Mouse (Mus musculus) embryonic facial prominence, embryonic 11.5 days (tissue): ENCODE data around the gene Ifi27. TPM values are rescaled to one million over a fixed set of nuclear protein-coding genes. Genes with fewer than 3 reads are reported as not detected.

Source experiments
- ATAC-seq: fragments of 200-750 bp; cut with Nextera tagmentation; replicated peaks from 2 replicates; pipeline ENCODE4 v1.8.0; 2017; ENCODE audit warnings: low read depth; ENCODE audit not compliant: insufficient number of reproducible peaks, low FRiP score, low TSS enrichment
- DNase-seq: peaks from one replicate; pipeline ENCODE4 v3.0.0-alpha.2; 2015; ENCODE audit warnings: low spot score
- H3K27ac ChIP-seq: fragments of 300-500 bp; sonication (generic); replicated peaks from 2 replicates; pipeline ENCODE4 v1.5.1; 2014; ENCODE audit warnings: mild to moderate bottlenecking, low read depth, low read length, control low read depth
- H3K27me3 ChIP-seq: fragments of 300-500 bp; sonication (generic); 2 replicates; pipeline ENCODE4 v1.6.1; 2014; ENCODE audit warnings: mild to moderate bottlenecking, low read length, moderate library complexity, mixed read lengths; ENCODE audit not compliant: control insufficient read depth, insufficient read depth
- H3K36me3 ChIP-seq: fragments of 300-500 bp; sonication (generic); replicated peaks from 2 replicates; pipeline ENCODE4 v1.6.1; 2014; ENCODE audit warnings: low read depth, mild to moderate bottlenecking, low read length, moderate library complexity, mixed read lengths; ENCODE audit not compliant: control insufficient read depth, insufficient read depth
- H3K4me1 ChIP-seq: fragments of 300-500 bp; sonication (generic); 2 replicates; pipeline ENCODE4 v1.6.1; 2014; ENCODE audit warnings: low read length, mixed read lengths; ENCODE audit not compliant: control insufficient read depth, insufficient read depth
- H3K4me2 ChIP-seq: fragments of 300-500 bp; sonication (generic); 2 replicates; pipeline ENCODE4 v1.6.1; 2014; ENCODE audit warnings: low read depth, mild to moderate bottlenecking, control low read depth, low read length, moderate library complexity
- H3K4me3 ChIP-seq: fragments of 300-500 bp; sonication (generic); 2 replicates; pipeline ENCODE4 v1.5.1; 2014; ENCODE audit warnings: low read depth, low read length, control low read depth
- H3K9ac ChIP-seq: fragments of 300-500 bp; sonication (generic); replicated peaks from 2 replicates; pipeline ENCODE4 v1.6.1; 2014; ENCODE audit warnings: mild to moderate bottlenecking, control low read depth, low read length
- H3K9me3 ChIP-seq: fragments of 300-500 bp; sonication (generic); replicated peaks from 2 replicates; pipeline ENCODE4 v1.6.1; 2016; ENCODE audit warnings: mild to moderate bottlenecking, low read length, inconsistent platforms, mixed read lengths; ENCODE audit not compliant: control insufficient read depth
- WGBS: fragments of 180-500 bp; shearing (Covaris S2); extraction: QIAGEN DNeasy Blood & Tissue Kit; methylation state at CpG from one replicate; pipeline ENCODE4 v1.1.7; 2014; 5-methylcytosine and 5-hydroxymethylcytosine counted together
- polyA plus RNA-seq: library from polyadenylated mRNA; unstranded; fragments of >200 nt; fragmentation: Nextera tagmentation; extraction: Ambion mirVana; gene quantifications from 2 replicates; pipeline ENCODE4 v1.2.1, GENCODE M21; 2014

The Ifi27 gene
- polyA plus RNA-seq, 1 experiment from 2014 or later: 3.7 TPM

- no peak for DNase-seq
- 74% methylated on average over 7 of the region's 7 CpGs for WGBS
- H3K36me3 ChIP-seq: no peaks in the 10 kb centered on the region
Measured at GRCm38 (mm10) chr12:103396751-103397150, 37.3 kb upstream of the Ifi27 start.

GRCm38 (mm10) chr12:103404131-103404530 lies 29.9 kb upstream of the Ifi27 start:
- H3K27me3 ChIP-seq: no peaks in the 10 kb centered on the region
- ATAC-seq (no peak), DNase-seq (no peak)
- H3K4me3 ChIP-seq: no peak overlapping the region
- H3K9me3 ChIP-seq: no peaks in the 10 kb centered on the region
- no peaks in the 10 kb centered on the region; the same call in 1 of the 2 replicates for H3K36me3 ChIP-seq
- no peak overlapping the region for H3K9ac ChIP-seq
- no peak overlapping the region for H3K4me2 ChIP-seq
- H3K4me1 ChIP-seq: no peaks in the 10 kb centered on the region
- WGBS: 90% methylated on average over 18 of the region's 18 CpGs
- no peak overlapping the region for H3K27ac ChIP-seq

More at GRCm38 (mm10) chr12:103396751-103397150, 37.3 kb upstream of the Ifi27 start:
- Histone ChIP-seq H3K9ac (no peak overlapping the region), H3K4me1 (no peaks in the 10 kb centered on the region), H3K4me3 (no peak overlapping the region), H3K9me3 (no peaks in the 10 kb centered on the region), H3K27ac (no peak overlapping the region), H3K27me3 (no peaks in the 10 kb centered on the region), H3K4me2 (no peak overlapping the region)
- no peak for ATAC-seq

DNA sequence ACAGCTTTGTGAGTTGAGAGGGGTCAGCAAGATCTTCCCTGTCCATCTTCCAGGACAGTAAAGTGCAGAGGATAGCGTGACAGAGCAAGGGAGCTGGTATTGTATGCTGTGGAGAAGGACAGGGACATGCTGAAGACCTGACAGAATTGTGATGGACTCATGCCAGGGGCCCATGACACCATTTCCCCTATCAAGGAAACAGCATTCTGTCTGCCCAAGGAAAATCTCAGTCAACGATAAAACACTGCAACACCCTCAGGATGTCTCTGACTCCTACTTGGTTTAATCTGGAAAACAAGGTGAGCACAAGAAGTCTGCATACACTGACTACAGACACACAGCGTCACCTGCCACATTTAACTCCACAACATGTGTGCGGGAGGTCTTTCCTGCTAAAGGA lies 26.3 kb upstream of the Ifi27 start, which contains the start of gene 9330161L09Rik:
9330161L09Rik (minus strand) TSS at position 101 of the 400 bp plus-strand sequence.
- Histone ChIP-seq H3K4me3 (no peak within 1 kb of the TSS), H3K36me3 (peaks cover 3% of the 10 kb centered on the region), H3K4me1 (no peaks in the 10 kb centered on the region), H3K27me3 (no peaks in the 10 kb centered on the region), H3K27ac (no peak within 1 kb of the TSS), H3K4me2 (no peak within 1 kb of the TSS), H3K9me3 (no peaks in the 10 kb centered on the region), H3K9ac (no peak within 1 kb of the TSS)
- no peak for DNase-seq
- no peak for ATAC-seq
- WGBS: 96% methylated on average over 4 of the region's 4 CpGs

DNA sequence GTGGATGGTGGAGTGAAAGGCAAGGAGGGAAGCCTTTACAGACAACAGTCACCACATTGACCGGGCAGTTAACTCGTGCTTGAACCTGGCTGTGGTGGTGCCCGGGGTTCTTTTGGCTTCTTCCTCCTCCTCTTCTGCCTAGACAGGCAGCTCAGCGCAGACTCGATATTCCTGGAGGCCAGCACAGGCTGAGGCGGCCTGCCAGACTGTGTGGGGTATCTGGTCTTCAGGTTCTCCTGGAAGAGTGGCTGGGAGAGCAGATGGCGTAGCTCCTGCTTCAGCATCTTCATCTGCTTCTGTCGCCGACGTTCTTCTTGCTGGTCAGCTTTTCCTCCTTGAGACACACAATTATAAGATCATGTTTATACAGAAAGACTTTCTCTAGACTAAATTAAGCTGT lies 25.9 kb upstream of the Ifi27 start:
- Histone ChIP-seq H3K4me1 (no peaks in the 10 kb centered on the region), H3K9ac (no peak overlapping the region), H3K4me2 (no peak overlapping the region), H3K9me3 (no peaks in the 10 kb centered on the region), H3K27ac (no peak overlapping the region), H3K36me3 (peaks cover 3% of the 10 kb centered on the region), H3K27me3 (no peaks in the 10 kb centered on the region), H3K4me3 (no peak overlapping the region)
- DNase-seq (no peak), ATAC-seq (no peak)
- whole genome bisulfite sequencing: 94% methylated on average over 10 of the region's 10 CpGs

- Histone ChIP-seq H3K27me3 (no peaks in the 10 kb centered on the region), H3K4me3 (peak overlapping the region; percentile 96), H3K9ac (peak overlapping the region; percentile 86), H3K4me1 (no peaks in the 10 kb centered on the region), H3K4me2 (peak overlapping the region; percentile 67), H3K9me3 (no peaks in the 10 kb centered on the region), H3K27ac (no peak overlapping the region), H3K36me3 (no peaks in the 10 kb centered on the region; the same call in 1 of the 2 replicates)
- WGBS: 10% methylated on average over 33 of the region's 33 CpGs
- ATAC-seq: no peak; the same call in 1 of the 2 replicates
- no peak for DNase-seq
Measured at GRCm38 (mm10) chr12:103425016-103425728, 8.8 kb upstream of the Ifi27 start.

- peak; percentile 100 for ATAC-seq
- peak; percentile 98 for DNase-seq
- Histone ChIP-seq H3K4me3 (peak within 1 kb of the TSS; percentile 96), H3K4me1 (no peaks in the 10 kb centered on the region), H3K27ac (0 out of 2 replicates have a peak within 1 kb of the TSS, but pooled peaks have one; percentile 8), H3K4me2 (peak within 1 kb of the TSS; percentile 67), H3K36me3 (no peaks in the 10 kb centered on the region; the same call in 1 of the 2 replicates), H3K9me3 (no peaks in the 10 kb centered on the region), H3K9ac (peak within 1 kb of the TSS; percentile 86), H3K27me3 (no peaks in the 10 kb centered on the region)
- 2% methylated on average over 33 of the region's 33 CpGs for WGBS
Measured at GRCm38 (mm10) chr12:103425729-103426470, 8.1 kb upstream of the Ifi27 start, which contains the start of gene Ddx24. TSS of gene Ddx24 (minus strand) at chr12:103425830.

DNA sequence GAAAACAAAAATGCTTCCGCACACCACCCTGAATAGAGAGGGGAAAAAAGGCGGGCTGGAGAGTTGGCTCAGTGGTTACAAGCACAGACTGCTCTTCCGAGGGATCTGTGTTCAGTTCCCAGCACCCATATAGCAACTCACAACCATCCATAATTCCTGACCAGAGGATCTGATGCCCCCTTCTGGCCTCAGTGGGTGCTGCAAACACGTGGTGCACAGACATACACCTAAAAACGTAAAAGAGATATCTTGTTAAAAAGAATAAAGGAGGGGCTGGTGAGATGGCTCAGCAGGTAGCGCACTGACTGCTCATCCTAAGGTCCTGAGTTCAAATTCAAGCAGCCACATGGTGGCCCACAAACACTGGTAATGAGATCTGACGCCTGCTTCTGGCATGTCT lies 7.3 kb upstream of the Ifi27 start:
- no peaks in the 10 kb centered on the region for H3K9me3 ChIP-seq
- no peak overlapping the region for H3K4me2 ChIP-seq
- H3K27ac ChIP-seq: no peak overlapping the region
- WGBS: 89% methylated on average over 7 of the region's 7 CpGs
- DNase-seq (no peak), ATAC-seq (no peak)
- H3K4me3 ChIP-seq: no peak overlapping the region
- H3K4me1 ChIP-seq: no peaks in the 10 kb centered on the region
- no peaks in the 10 kb centered on the region for H3K27me3 ChIP-seq
- no peak overlapping the region for H3K9ac ChIP-seq
- no peaks in the 10 kb centered on the region; the same call in 1 of the 2 replicates for H3K36me3 ChIP-seq

DNA sequence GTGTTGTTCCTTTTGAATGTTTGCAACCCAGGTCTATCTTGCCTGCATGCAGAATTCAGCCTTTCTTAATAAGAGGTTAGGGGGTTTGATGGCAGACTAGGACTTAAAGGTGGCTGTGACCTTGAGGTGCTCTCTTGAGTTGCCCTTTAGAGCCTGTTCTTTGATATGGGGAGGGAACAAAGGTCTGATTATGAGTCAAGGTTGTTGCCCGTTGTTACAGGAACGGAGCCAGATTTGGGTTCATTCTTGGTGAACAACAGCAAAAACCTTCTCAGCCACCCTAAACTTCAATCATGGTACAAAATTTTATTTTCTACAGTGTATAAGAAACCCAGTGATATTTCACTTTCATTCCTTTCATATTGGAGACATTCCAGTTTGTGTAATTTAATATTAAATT lies 581 bp upstream of the Ifi27 start:
- no peak for ATAC-seq
- H3K4me1 ChIP-seq: no peaks in the 10 kb centered on the region
- no peak overlapping the region for H3K27ac ChIP-seq
- no peak overlapping the region for H3K4me3 ChIP-seq
- DNase-seq: no peak
- no peaks in the 10 kb centered on the region for H3K27me3 ChIP-seq
- no peaks in the 10 kb centered on the region for H3K36me3 ChIP-seq
- H3K4me2 ChIP-seq: no peak overlapping the region
- no peaks in the 10 kb centered on the region for H3K9me3 ChIP-seq
- no peak overlapping the region for H3K9ac ChIP-seq
- WGBS: 80% methylated on average over 2 of the region's 2 CpGs
